Mouse (Mus musculus) lung, adult 2 months (tissue): ENCODE results near the gene Adcy9.

Source experiments
- CTCF ChIP-seq: fragments of 200-500 bp; IDR thresholded peaks from 2 replicates; pipeline ENCODE4 v1.5.1; 2011; ENCODE audit warnings: mild to moderate bottlenecking, low read length, control low read depth; ENCODE audit not compliant: insufficient read depth
- POLR2A ChIP-seq: fragments of 200-500 bp; IDR thresholded peaks from 2 replicates; pipeline ENCODE4 v1.6.1; 2011; ENCODE audit warnings: low read depth, mild to moderate bottlenecking, control low read depth, low read length, borderline replicate concordance; ENCODE audit errors: extremely low read depth

GRCm38 (mm10) chr16:4279601-4280000 is 140.7 kb downstream of the Adcy9 start:
- TF ChIP-seq POLR2A = no peak
- no peak for TF ChIP-seq CTCF
